Mouse (Mus musculus) ES-E14 (cell line): ENCODE results near the gene Tmprss11c.
A peak's percentile ranks its signal among the peaks of the same experiment; 100 is the strongest.

Experiments
- CHD2 ChIP-seq: IDR thresholded peaks from 2 replicates; pipeline ENCODE4 v1.6.1; 2014; ENCODE audit warnings: mild to moderate bottlenecking, low read depth, low read length, inconsistent platforms
- HCFC1 ChIP-seq: IDR thresholded peaks from 2 replicates; pipeline ENCODE4 v1.6.1; 2012; ENCODE audit warnings: low read length, inconsistent platforms, borderline replicate concordance; ENCODE audit not compliant: insufficient read depth
- ZC3H11A ChIP-seq: IDR thresholded peaks from 2 replicates; pipeline ENCODE4 v1.6.1; 2012; ENCODE audit warnings: low read depth, mild to moderate bottlenecking, inconsistent platforms, low read length, borderline replicate concordance
- ZNF384 ChIP-seq: IDR thresholded peaks from 2 replicates; pipeline ENCODE4 v1.6.1; 2012; ENCODE audit warnings: low read depth, low read length, inconsistent platforms

DNA sequence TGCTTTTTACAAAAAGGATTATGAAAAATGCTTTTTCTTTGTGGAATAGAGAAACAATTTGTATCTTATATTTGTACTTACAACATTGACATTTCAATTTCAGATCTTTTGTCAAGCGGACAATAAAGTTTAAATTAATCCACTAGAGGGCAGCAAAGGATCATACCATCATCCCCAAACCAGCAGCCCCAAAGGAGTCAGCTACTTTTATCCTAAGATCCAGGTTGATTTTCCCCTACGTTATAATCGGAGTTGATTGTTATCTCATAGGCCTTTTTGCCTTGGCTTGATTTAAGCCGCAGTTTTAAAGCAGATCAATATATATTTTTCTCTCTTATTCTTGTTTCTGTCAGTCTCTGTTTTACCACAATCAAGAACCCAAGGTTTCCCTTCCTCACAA lies 97.8 kb downstream of the Tmprss11c start:
- TF ChIP-seq ZC3H11A (peak; percentile 52; the same call in 1 of the 2 replicates), CHD2 (no peak), HCFC1 (no peak), ZNF384 (no peak)
